Mouse (Mus musculus) cortical plate, adult 2 months (tissue): ENCODE measurements around the gene Rps6ka5.

Experiments used
- CTCF ChIP-seq: fragments of 200-500 bp; IDR thresholded peaks from 2 replicates; pipeline ENCODE4 v1.5.1; 2011; ENCODE audit warnings: mild to moderate bottlenecking, control low read depth, low read length; ENCODE audit not compliant: insufficient read depth; ENCODE audit errors: extremely low read depth
- POLR2A ChIP-seq: fragments of 200-500 bp; IDR thresholded peaks from 2 replicates; pipeline ENCODE4 v1.6.1; 2011; ENCODE audit warnings: mild to moderate bottlenecking, low read length, control low read depth; ENCODE audit not compliant: insufficient read depth; ENCODE audit errors: extremely low read depth

GRCm38 (mm10) chr12:100739011-100739570, 12.3 kb upstream of the Rps6ka5 start:
- TF ChIP-seq CTCF: no peak
- TF ChIP-seq POLR2A: no peak
